Mouse (Mus musculus): ENCODE data around the gene Kansl1l. TPM values are rescaled to one million over a fixed set of nuclear protein-coding genes. Genes with fewer than 3 reads are reported as not detected.

The Kansl1l gene
- polyA plus RNA-seq, 1 experiment from 2014 or later: 30.3 TPM

GRCm38 (mm10) chr1:66815941-66816777 lies 1.2 kb downstream of the Kansl1l start:
- Histone ChIP-seq H3K4me2 (peak overlapping the region; percentile 63), H3K36me3 (no peaks in the 10 kb centered on the region), H3K9me3 (no peaks in the 10 kb centered on the region), H3K4me3 (replicated peaks) (peak overlapping the region; percentile 73), H3K9ac (replicated peaks) (peak overlapping the region; percentile 94), H3K27ac (peak overlapping the region; percentile 98), H3K4me1 (replicated peaks) (peaks cover 9% of the 10 kb centered on the region), H3K27me3 (peaks cover 6% of the 10 kb centered on the region)
- ATAC-seq (ENCODE audit: insufficient number of reproducible peaks, insufficient read depth, low FRiP score, low TSS enrichment, low read depth): peak; percentile 35; the same call in 1 of the 2 replicates
- WGBS: under 1% methylated on average over 39 of the region's 39 CpGs

- Histone ChIP-seq H3K27ac (no peak overlapping the region), H3K4me1 (replicated peaks) (peaks cover 14% of the 10 kb centered on the region), H3K9me3 (no peaks in the 10 kb centered on the region), H3K27me3 (peaks cover 6% of the 10 kb centered on the region), H3K9ac (replicated peaks) (no peak overlapping the region), H3K4me2 (peak overlapping the region; percentile 63), H3K4me3 (replicated peaks) (no peak overlapping the region), H3K36me3 (no peaks in the 10 kb centered on the region)
- no peak for ATAC-seq (ENCODE audit: insufficient number of reproducible peaks, insufficient read depth, low FRiP score, low TSS enrichment, low read depth)
- WGBS: 52% methylated on average over 8 of the region's 8 CpGs
Observed at GRCm38 (mm10) chr1:66814756-66815155, 2.6 kb downstream of the Kansl1l start.

- Histone ChIP-seq H3K4me3 (replicated peaks) (no peak overlapping the region), H3K4me2 (no peak overlapping the region), H3K36me3 (no peaks in the 10 kb centered on the region), H3K4me1 (replicated peaks) (peaks cover 15% of the 10 kb centered on the region), H3K27me3 (no peaks in the 10 kb centered on the region), H3K9ac (replicated peaks) (no peak overlapping the region), H3K9me3 (no peaks in the 10 kb centered on the region), H3K27ac (no peak overlapping the region)
- ATAC-seq (ENCODE audit: insufficient number of reproducible peaks, insufficient read depth, low FRiP score, low TSS enrichment, low read depth): no peak
- WGBS: 67% methylated on average over 1 of the region's 1 CpGs
Observed at GRCm38 (mm10) chr1:66813191-66813590, 4.2 kb downstream of the Kansl1l start.

- H3K9ac ChIP-seq (replicated peaks): no peak overlapping the region
- H3K9me3 ChIP-seq: no peaks in the 10 kb centered on the region
- no peak for ATAC-seq (ENCODE audit: insufficient number of reproducible peaks, insufficient read depth, low FRiP score, low TSS enrichment, low read depth)
- H3K4me3 ChIP-seq (replicated peaks): no peak overlapping the region
- H3K4me1 ChIP-seq (replicated peaks): peaks cover 8% of the 10 kb centered on the region; the same call in 1 of the 2 replicates
- no peaks in the 10 kb centered on the region for H3K27me3 ChIP-seq
- H3K36me3 ChIP-seq: peaks cover 1% of the 10 kb centered on the region; the same call in 1 of the 2 replicates
- no peak overlapping the region for H3K27ac ChIP-seq
- 90% methylated on average over 1 of the region's 1 CpGs for WGBS
- H3K4me2 ChIP-seq: no peak overlapping the region
Observed at GRCm38 (mm10) chr1:66806821-66807220, 10.5 kb downstream of the Kansl1l start.

- H3K36me3 ChIP-seq: peaks cover 13% of the 10 kb centered on the region
- H3K4me3 ChIP-seq (replicated peaks): no peak overlapping the region
- H3K9ac ChIP-seq (replicated peaks): no peak overlapping the region
- H3K4me2 ChIP-seq: no peak overlapping the region
- no peaks in the 10 kb centered on the region for H3K27me3 ChIP-seq
- no peaks in the 10 kb centered on the region for H3K9me3 ChIP-seq
- peaks cover 8% of the 10 kb centered on the region; the same call in 1 of the 2 replicates for H3K4me1 ChIP-seq (replicated peaks)
- no peak for ATAC-seq (ENCODE audit: insufficient number of reproducible peaks, insufficient read depth, low FRiP score, low TSS enrichment, low read depth)
- 62% methylated on average over 1 of the region's 1 CpGs for WGBS
- H3K27ac ChIP-seq: no peak overlapping the region
Observed at GRCm38 (mm10) chr1:66805408-66805807, 12.0 kb downstream of the Kansl1l start.

GRCm38 (mm10) chr1:66804710-66805109 lies 12.7 kb downstream of the Kansl1l start:
- no peaks in the 10 kb centered on the region for H3K9me3 ChIP-seq
- H3K4me2 ChIP-seq: no peak overlapping the region
- no peaks in the 10 kb centered on the region for H3K27me3 ChIP-seq
- peaks cover 3% of the 10 kb centered on the region; the same call in 1 of the 2 replicates for H3K4me1 ChIP-seq (replicated peaks)
- no peak overlapping the region for H3K9ac ChIP-seq (replicated peaks)
- no peak for ATAC-seq (ENCODE audit: insufficient number of reproducible peaks, insufficient read depth, low FRiP score, low TSS enrichment, low read depth)
- no peak overlapping the region for H3K27ac ChIP-seq
- no peak overlapping the region for H3K4me3 ChIP-seq (replicated peaks)
- 60% methylated on average over 5 of the region's 5 CpGs for WGBS
- peaks cover 20% of the 10 kb centered on the region for H3K36me3 ChIP-seq

- no peak for ATAC-seq (ENCODE audit: insufficient number of reproducible peaks, insufficient read depth, low FRiP score, low TSS enrichment, low read depth)
- Histone ChIP-seq H3K36me3 (peaks cover 41% of the 10 kb centered on the region), H3K4me2 (no peak overlapping the region), H3K9ac (replicated peaks) (no peak overlapping the region), H3K9me3 (no peaks in the 10 kb centered on the region), H3K4me3 (replicated peaks) (no peak overlapping the region), H3K27me3 (no peaks in the 10 kb centered on the region), H3K4me1 (replicated peaks) (no peaks in the 10 kb centered on the region), H3K27ac (no peak overlapping the region)
- 77% methylated on average over 2 of the region's 2 CpGs for WGBS
Observed at GRCm38 (mm10) chr1:66797962-66798361, 19.4 kb downstream of the Kansl1l start.

GRCm38 (mm10) chr1:66792838-66793466 lies 24.4 kb downstream of the Kansl1l start:
- no peak for ATAC-seq (ENCODE audit: insufficient number of reproducible peaks, insufficient read depth, low FRiP score, low TSS enrichment, low read depth)
- Histone ChIP-seq H3K9ac (replicated peaks) (no peak overlapping the region), H3K36me3 (peaks cover 9% of the 10 kb centered on the region), H3K4me3 (replicated peaks) (no peak overlapping the region), H3K4me1 (replicated peaks) (no peaks in the 10 kb centered on the region), H3K27me3 (no peaks in the 10 kb centered on the region), H3K4me2 (no peak overlapping the region), H3K27ac (no peak overlapping the region), H3K9me3 (no peaks in the 10 kb centered on the region)
- WGBS: 91% methylated on average over 2 of the region's 2 CpGs

GRCm38 (mm10) chr1:66782296-66782695 lies 35.1 kb downstream of the Kansl1l start:
- H3K27ac ChIP-seq: no peak overlapping the region
- no peak overlapping the region for H3K4me2 ChIP-seq
- H3K27me3 ChIP-seq: no peaks in the 10 kb centered on the region
- WGBS: 30% methylated on average over 2 of the region's 2 CpGs
- H3K4me3 ChIP-seq (replicated peaks): no peak overlapping the region
- H3K36me3 ChIP-seq: no peaks in the 10 kb centered on the region
- H3K4me1 ChIP-seq (replicated peaks): 0 out of 2 replicates have a peak, but pooled peaks cover 4% of the 10 kb centered on the region
- no peaks in the 10 kb centered on the region for H3K9me3 ChIP-seq
- no peak overlapping the region for H3K9ac ChIP-seq (replicated peaks)
- ATAC-seq (ENCODE audit: insufficient number of reproducible peaks, insufficient read depth, low FRiP score, low TSS enrichment, low read depth): no peak

- ATAC-seq (ENCODE audit: insufficient number of reproducible peaks, insufficient read depth, low FRiP score, low TSS enrichment, low read depth): no peak
- Histone ChIP-seq H3K4me2 (no peak overlapping the region), H3K9me3 (no peaks in the 10 kb centered on the region), H3K4me1 (replicated peaks) (0 out of 2 replicates have a peak, but pooled peaks cover 4% of the 10 kb centered on the region), H3K27ac (no peak overlapping the region), H3K27me3 (no peaks in the 10 kb centered on the region), H3K9ac (replicated peaks) (no peak overlapping the region), H3K36me3 (no peaks in the 10 kb centered on the region), H3K4me3 (replicated peaks) (no peak overlapping the region)
- 86% methylated on average over 4 of the region's 4 CpGs for WGBS
Observed at GRCm38 (mm10) chr1:66781027-66781426, 36.3 kb downstream of the Kansl1l start.

GRCm38 (mm10) chr1:66778798-66779197 lies 38.6 kb downstream of the Kansl1l start:
- no peak for ATAC-seq (ENCODE audit: insufficient number of reproducible peaks, insufficient read depth, low FRiP score, low TSS enrichment, low read depth)
- H3K9ac ChIP-seq (replicated peaks): no peak overlapping the region
- no peak overlapping the region for H3K4me2 ChIP-seq
- H3K9me3 ChIP-seq: no peaks in the 10 kb centered on the region
- H3K27me3 ChIP-seq: no peaks in the 10 kb centered on the region
- no peak overlapping the region for H3K4me3 ChIP-seq (replicated peaks)
- 0 out of 2 replicates have a peak, but pooled peaks cover 4% of the 10 kb centered on the region for H3K4me1 ChIP-seq (replicated peaks)
- WGBS: 88% methylated on average over 1 of the region's 1 CpGs
- no peaks in the 10 kb centered on the region for H3K36me3 ChIP-seq
- H3K27ac ChIP-seq: no peak overlapping the region

Measured in limb, embryonic 12.5 days (tissue).